9 mouse cellular contexts compared by ENCODE assay signal in the genomic region with DNA sequence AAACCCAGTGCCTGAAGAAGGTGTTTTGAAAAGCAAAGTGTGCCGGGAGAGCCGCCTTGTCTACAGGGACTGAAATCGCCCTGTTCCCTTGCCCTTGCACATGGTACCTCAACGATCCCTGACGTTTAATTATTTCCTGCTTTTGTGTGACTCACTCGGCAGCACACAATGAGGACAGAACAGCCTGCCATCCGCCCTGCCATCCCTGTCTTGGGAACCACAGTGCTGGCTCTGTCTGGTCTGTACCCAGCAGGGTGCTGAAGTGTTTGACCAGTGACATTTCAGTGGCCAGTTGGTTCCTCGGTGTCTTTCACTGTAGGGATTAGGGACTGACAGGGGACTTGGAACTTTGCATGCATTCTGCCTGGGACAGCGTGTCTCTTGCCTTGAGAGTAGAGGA.
DNase-seq lines count a peak whose midpoint lies in the region; ATAC-seq and TF ChIP-seq lines count a peak whose summit lies in the region.
"Had no signal": no experiment of that assay in that cellular context is flagged by ENCODE, and none has a peak within 500 bp of the region (broad histone marks: within the 10 kb centered on the region; RNA-seq: fewer than 3 reads in every experiment).

No protein-coding gene starts in this region.

- no peak overlapping the region for H3K4me3 ChIP-seq in midbrain, embryonic 10.5 days
- H3K4me3 ChIP-seq in midbrain, embryonic 11.5 days (ENCODE audit: low read depth, low read length) = no peak overlapping the region
- no peak overlapping the region for H3K4me3 ChIP-seq in limb, embryonic 10.5 days
- no peak overlapping the region for H3K4me3 ChIP-seq in stomach, postnatal 0 days (ENCODE audit: low read depth, low read length)

- H3K27me3 ChIP-seq in midbrain, embryonic 10.5 days (ENCODE audit: low read depth, poor library complexity, severe bottlenecking) = no peaks in the 10 kb centered on the region
- H3K27me3 ChIP-seq in midbrain, embryonic 11.5 days (ENCODE audit: control insufficient read depth, insufficient read depth, low read length) = no peaks in the 10 kb centered on the region
- no peaks in the 10 kb centered on the region for H3K27me3 ChIP-seq in limb, embryonic 10.5 days (ENCODE audit: low read depth, poor library complexity, severe bottlenecking)
- no peaks in the 10 kb centered on the region for H3K27me3 ChIP-seq in stomach, postnatal 0 days (ENCODE audit: control insufficient read depth, insufficient read depth, low read length)

- intact Hi-C loops in left cerebral cortex, postnatal 36 days (cut with DNase I) = no loop called here

- H3K9ac ChIP-seq in midbrain, embryonic 11.5 days (ENCODE audit: low read length) = no peak overlapping the region
- H3K9ac ChIP-seq in stomach, postnatal 0 days (ENCODE audit: low read length) = no peak overlapping the region

- 48% methylated on average over 9 of the region's 9 CpGs for WGBS in midbrain, embryonic 10.5 days
- WGBS in midbrain, embryonic 11.5 days = 32% methylated on average over 9 of the region's 9 CpGs
- 63% methylated on average over 9 of the region's 9 CpGs for WGBS in limb, embryonic 10.5 days
- 38% methylated on average over 9 of the region's 9 CpGs for WGBS in stomach, postnatal 0 days

- H3K4me1 ChIP-seq in midbrain, embryonic 10.5 days = peaks cover 50% of the 10 kb centered on the region
- H3K4me1 ChIP-seq in midbrain, embryonic 11.5 days (ENCODE audit: control insufficient read depth, insufficient read depth, low read length) = peaks cover 13% of the 10 kb centered on the region
- peaks cover 42% of the 10 kb centered on the region for H3K4me1 ChIP-seq in limb, embryonic 10.5 days
- H3K4me1 ChIP-seq in stomach, postnatal 0 days (replicated peaks; ENCODE audit: control insufficient read depth, insufficient read depth) = no peaks in the 10 kb centered on the region

- TF ChIP-seq EP300 in stomach, postnatal 0 days (optimal IDR thresholded peaks at IDR 0.05) = no peak

- H3K27ac ChIP-seq in midbrain, embryonic 10.5 days (replicated peaks) = peak overlapping the region; percentile 38; the same call in 1 of the 2 replicates
- no peak overlapping the region for H3K27ac ChIP-seq in midbrain, embryonic 11.5 days (ENCODE audit: low read depth, low read length)
- H3K27ac ChIP-seq in limb, embryonic 10.5 days = peak overlapping the region; percentile 7; the same call in 1 of the 2 replicates
- H3K27ac ChIP-seq in stomach, postnatal 0 days (replicated peaks) = no peak overlapping the region

- H3K4me2 ChIP-seq in midbrain, embryonic 11.5 days = no peak overlapping the region
- H3K4me2 ChIP-seq in stomach, postnatal 0 days (replicated peaks; ENCODE audit: low read depth) = no peak overlapping the region

- no peak for ATAC-seq in midbrain, embryonic 11.5 days (ENCODE audit: low FRiP score)
- 0 out of 2 replicates have a peak, but pooled peaks have one; percentile 47 for ATAC-seq in stomach, postnatal 0 days (ENCODE audit: low FRiP score, low TSS enrichment)

- H3K36me3 ChIP-seq in midbrain, embryonic 10.5 days = 0 out of 2 replicates have a peak, but pooled peaks cover 3% of the 10 kb centered on the region
- H3K36me3 ChIP-seq in midbrain, embryonic 11.5 days (ENCODE audit: control insufficient read depth, insufficient read depth, low read length) = no peaks in the 10 kb centered on the region
- peaks cover 11% of the 10 kb centered on the region; the same call in 1 of the 2 replicates for H3K36me3 ChIP-seq in limb, embryonic 10.5 days
- H3K36me3 ChIP-seq in stomach, postnatal 0 days (ENCODE audit: control insufficient read depth, insufficient read depth, low read length) = no peaks in the 10 kb centered on the region

- no peak for TF ChIP-seq CTCF in stomach, postnatal 0 days (IDR thresholded peaks at IDR 0.05; ENCODE audit: low read depth)

- peak; percentile 21 for DNase-seq in gastrocnemius, postnatal 25 days
- DNase-seq in gastrocnemius, postnatal 10 days = no peak
- peak; percentile 27 for DNase-seq in midbrain, embryonic 10.5 days (ENCODE audit: low spot score)
- no peak for DNase-seq in midbrain, embryonic 11.5 days (ENCODE audit: low spot score, missing footprints)
- no peak for DNase-seq in limb, embryonic 10.5 days (ENCODE audit: low spot score)
- DNase-seq in stomach, postnatal 0 days (ENCODE audit: low spot score) = no peak
- no peak for DNase-seq in left cerebral cortex, postnatal 36 days (ENCODE audit: low spot score in 2 of 2)
- no peak for DNase-seq in urinary bladder, postnatal 14 days (ENCODE audit: low spot score)
- DNase-seq: thymus, postnatal 36 days had no signal

- H3K9me3 ChIP-seq in midbrain, embryonic 10.5 days (replicated peaks) = no peaks in the 10 kb centered on the region
- H3K9me3 ChIP-seq in midbrain, embryonic 11.5 days (ENCODE audit: control insufficient read depth, low read length) = no peaks in the 10 kb centered on the region
- no peaks in the 10 kb centered on the region for H3K9me3 ChIP-seq in limb, embryonic 10.5 days (replicated peaks)
- H3K9me3 ChIP-seq in stomach, postnatal 0 days (ENCODE audit: control insufficient read depth, low read length) = no peaks in the 10 kb centered on the region

Comparison
In these comparisons a context has a peak if more than half of its experiments do, and no peak if none do; other contexts are left out.
1. DNase-seq: peak in gastrocnemius, postnatal 25 days (single experiment) and midbrain, embryonic 10.5 days (single experiment); none in gastrocnemius, postnatal 10 days (single experiment), midbrain, embryonic 11.5 days (single experiment), limb, embryonic 10.5 days (single experiment), stomach, postnatal 0 days (single experiment), left cerebral cortex, postnatal 36 days (0 of 2) and urinary bladder, postnatal 14 days (single experiment).
2. H3K27ac ChIP-seq: peak in midbrain, embryonic 10.5 days (single experiment) and limb, embryonic 10.5 days (single experiment); none in midbrain, embryonic 11.5 days (single experiment) and stomach, postnatal 0 days (single experiment).